Mouse (Mus musculus): Measurements from ENCODE around the gene Adprh. TPM values are rescaled to one million over a fixed set of nuclear protein-coding genes. Genes with fewer than 3 reads are reported as not detected.

The Adprh gene
- polyA plus RNA-seq (2021; fragmentation: Nextera tagmentation): 119 and 133 TPM in 2 replicates
- long read RNA-seq, experiment 1, transcript Adprh-201 (4 exons, 2,966 nt): major isoform, 794 of 811 reads
- long read RNA-seq, experiment 1, partial matches to known transcripts: 10 of 811 reads
- long read RNA-seq, experiment 1, other reads (novel, unspliced or antisense): 7 of 811 reads
- long read RNA-seq, experiment 2, transcript Adprh-201 (4 exons, 2,966 nt): major isoform, 263 of 296 reads
- long read RNA-seq, experiment 2, partial matches to known transcripts: 28 of 296 reads
- long read RNA-seq, experiment 2, other reads (novel, unspliced or antisense): 5 of 296 reads

DNA sequence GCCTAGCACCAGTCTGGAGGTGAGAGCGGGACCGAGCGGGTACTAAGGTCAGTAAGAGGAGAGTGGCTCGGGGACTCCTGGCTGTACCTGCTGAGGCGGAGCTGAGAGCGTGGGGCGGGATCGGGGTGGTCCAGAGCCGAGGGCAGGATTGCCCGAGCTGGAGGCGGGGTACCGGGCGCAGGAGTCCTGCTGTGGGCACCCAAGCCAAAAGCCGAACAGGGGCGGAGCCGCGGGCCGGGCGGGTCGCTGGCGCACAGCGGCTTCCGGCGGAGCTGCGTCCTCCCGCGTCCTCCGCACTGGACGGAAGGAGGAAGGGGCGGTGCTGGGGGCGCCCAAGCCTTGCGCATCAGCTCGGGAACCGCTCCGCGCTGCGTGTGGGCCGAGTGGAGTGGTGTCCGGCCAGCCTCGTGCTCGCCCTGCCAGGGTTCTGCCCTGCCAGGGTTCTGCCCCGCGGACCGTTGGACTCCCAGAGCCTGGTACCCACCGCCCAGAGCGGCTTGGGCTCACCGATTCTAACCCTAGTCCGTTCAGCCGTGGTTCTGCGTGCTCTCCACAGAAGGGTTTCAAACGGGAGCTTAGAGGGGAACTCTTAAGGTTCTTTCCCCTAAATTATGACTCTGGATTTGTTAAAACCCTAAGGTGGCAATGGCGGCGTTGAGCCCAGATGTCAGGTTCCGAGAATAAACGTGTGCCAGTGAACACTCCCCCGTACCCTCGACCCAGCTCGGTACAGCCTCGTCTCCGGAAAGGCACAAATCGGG, at the start of gene Adprh:
TSS of gene Adprh (minus strand) at position 262 of the 761 bp plus-strand sequence.

DNA sequence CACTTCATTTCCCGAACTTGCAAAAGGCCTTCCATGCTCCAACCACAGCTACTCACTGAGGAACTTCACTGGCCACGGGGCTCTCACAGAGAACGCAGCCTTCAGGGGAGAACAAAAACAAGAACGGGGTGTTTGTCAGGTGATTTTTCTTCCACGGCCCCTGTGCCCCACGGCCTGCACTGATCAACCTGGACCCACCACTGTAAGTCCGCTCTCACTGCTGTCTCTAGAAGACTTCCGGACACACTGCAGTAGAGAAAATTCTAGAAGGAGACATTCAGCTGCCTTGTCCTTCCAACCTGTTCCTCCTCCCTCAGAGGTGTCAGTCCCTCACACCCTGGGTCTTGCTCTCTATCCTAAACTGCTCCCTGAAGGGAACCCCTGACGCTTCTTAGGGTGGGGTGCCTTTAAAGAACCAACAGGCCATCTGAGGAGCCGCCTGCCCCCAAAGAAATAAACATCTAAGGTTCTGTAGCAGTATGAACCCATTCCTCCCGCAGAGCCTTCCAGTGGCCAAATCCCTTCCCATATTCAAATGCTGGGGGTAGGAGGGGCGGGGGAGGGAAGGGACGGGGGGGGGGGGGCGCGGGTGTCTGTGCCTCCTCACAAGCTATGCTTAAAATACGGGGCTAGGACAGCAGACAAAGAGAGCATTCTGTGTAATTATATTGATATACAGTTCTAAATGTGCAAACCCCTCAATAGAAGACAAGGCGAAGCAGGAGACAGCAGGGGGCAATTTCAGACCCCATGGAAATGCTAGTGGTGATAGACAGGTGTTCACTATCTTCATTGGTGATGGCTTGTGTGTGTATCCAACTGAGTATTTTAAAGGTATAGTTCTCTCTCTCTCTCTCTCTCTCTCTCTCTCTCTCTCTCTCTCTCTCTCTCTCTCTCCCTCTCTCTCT, 3.3 kb upstream of the Adprh start, which contains the start of gene Cd80:
TSS of gene Cd80 (plus strand) at position 51 of the 908 bp plus-strand sequence.

DNA sequence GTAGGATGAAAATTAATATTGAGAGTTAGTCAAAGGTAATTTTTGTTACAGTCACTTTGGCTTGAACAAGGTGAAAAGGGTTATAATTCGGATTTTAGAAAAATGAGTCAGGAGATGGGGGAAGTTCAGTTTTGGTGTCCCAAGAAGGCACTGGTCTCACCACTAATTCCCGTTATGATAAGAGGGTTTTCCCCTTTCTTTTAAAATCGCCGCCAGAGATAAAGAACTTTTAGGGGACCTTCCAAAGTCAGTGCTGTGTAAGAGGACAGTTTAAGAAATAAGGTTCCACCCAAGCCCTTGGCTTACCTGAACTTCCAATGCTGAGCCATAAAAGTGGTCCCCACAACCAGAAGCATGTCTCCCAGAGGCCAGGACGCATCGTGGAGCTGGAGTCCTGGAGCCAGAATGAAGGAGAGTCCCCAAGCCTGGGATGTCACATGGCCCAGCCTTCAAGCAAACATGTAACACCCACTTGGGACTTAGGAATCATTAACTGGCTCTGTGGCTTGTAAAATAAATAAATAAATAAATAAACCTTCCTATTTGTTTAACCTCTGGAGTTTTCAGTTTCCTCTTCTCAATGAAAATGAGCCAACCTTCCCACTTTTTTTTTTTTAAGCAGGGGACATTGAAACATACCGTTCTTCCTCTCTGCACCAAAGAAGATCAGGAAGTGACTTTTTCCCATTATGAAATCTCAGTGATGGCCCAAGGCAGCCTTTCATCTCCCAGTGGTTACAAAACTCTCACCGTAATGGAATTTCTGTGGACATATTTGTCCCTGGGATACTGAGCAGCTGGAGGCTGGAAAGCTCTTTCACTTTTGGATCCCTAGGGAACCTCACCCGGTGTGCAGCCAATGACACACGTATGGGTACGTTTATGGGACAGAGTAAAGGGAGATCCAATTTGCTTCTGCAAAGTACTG, 19.7 kb downstream of the Adprh start, which contains the start of gene Pla1a:
TSS of gene Pla1a (minus strand) at position 648 of the 928 bp plus-strand sequence.

Other genes starting within 250 kb of the Adprh start
- gene Nr1i2, start 157.9 kb downstream of the Adprh start, polyA plus RNA-seq (2021; fragmentation: Nextera tagmentation): not detected in 2 replicates
- 0.60 and 0.75 TPM in 2 replicates for gene Maats1, start 110.6 kb downstream of the Adprh start, polyA plus RNA-seq (2021; fragmentation: Nextera tagmentation)
- gene Cox17, start 105.7 kb downstream of the Adprh start, polyA plus RNA-seq (2021; fragmentation: Nextera tagmentation): 772 and 802 TPM in 2 replicates
- gene Gm21987, start 105.7 kb downstream of the Adprh start, polyA plus RNA-seq (2021; fragmentation: Nextera tagmentation): not detected in 2 replicates
- gene Popdc2, start 90.5 kb downstream of the Adprh start, polyA plus RNA-seq (2021; fragmentation: Nextera tagmentation): 0.26 and 0.83 TPM in 2 replicates
- gene Pla1a, start 19.6 kb downstream of the Adprh start, polyA plus RNA-seq (2021; fragmentation: Nextera tagmentation): 0.55 and 1.3 TPM in 2 replicates
- 0.19 and 0.39 TPM in 2 replicates for gene Cd80, start 2.9 kb upstream of the Adprh start, polyA plus RNA-seq (2021; fragmentation: Nextera tagmentation)
- 43.2 and 57.0 TPM in 2 replicates for gene Timmdc1, start 70.0 kb upstream of the Adprh start, polyA plus RNA-seq (2021; fragmentation: Nextera tagmentation)
- 33.8 and 37.9 TPM in 2 replicates for gene Poglut1, start 97.6 kb upstream of the Adprh start, polyA plus RNA-seq (2021; fragmentation: Nextera tagmentation)
- gene Tmem39a, start 106.0 kb upstream of the Adprh start, polyA plus RNA-seq (2021; fragmentation: Nextera tagmentation): 6.1 and 9.7 TPM in 2 replicates